Mouse (Mus musculus): ENCODE data around the gene Gm10234. TPM values are rescaled to one million over a fixed set of nuclear protein-coding genes. Genes with fewer than 3 reads are reported as not detected.

The Gm10234 gene
- polyA plus RNA-seq, 1 experiment from 2014 or later, result not detected

GRCm38 (mm10) chr6:95353043-95353442, 31.1 kb downstream of the Gm10234 start:
- Histone ChIP-seq H3K27ac (replicated peaks; ENCODE audit: low read depth, low read length) (no peak overlapping the region), H3K9ac (replicated peaks; ENCODE audit: low read length) (no peak overlapping the region), H3K9me3 (replicated peaks; ENCODE audit: control insufficient read depth, low read length) (no peaks in the 10 kb centered on the region), H3K36me3 (replicated peaks; ENCODE audit: control insufficient read depth, insufficient read depth, low read depth, low read length) (no peaks in the 10 kb centered on the region), H3K4me3 (ENCODE audit: low read depth, low read length) (no peak overlapping the region), H3K27me3 (ENCODE audit: control insufficient read depth, insufficient read depth, low read length) (no peaks in the 10 kb centered on the region), H3K4me2 (ENCODE audit: low read depth, low read length) (no peak overlapping the region), H3K4me1 (ENCODE audit: control insufficient read depth, insufficient read depth, low read length) (no peaks in the 10 kb centered on the region)
- ATAC-seq (replicated peaks; ENCODE audit: insufficient number of reproducible peaks, low FRiP score, low TSS enrichment, low read depth), result no peak
- WGBS, result 85% methylated on average over 7 of the region's 7 CpGs
- no peak for DNase-seq (ENCODE audit: low spot score)

GRCm38 (mm10) chr6:95353886-95354285, 32.0 kb downstream of the Gm10234 start:
- ATAC-seq (replicated peaks; ENCODE audit: insufficient number of reproducible peaks, low FRiP score, low TSS enrichment, low read depth) (no peak), DNase-seq (ENCODE audit: low spot score) (no peak)
- no peaks in the 10 kb centered on the region for H3K27me3 ChIP-seq (ENCODE audit: control insufficient read depth, insufficient read depth, low read length)
- H3K4me1 ChIP-seq (ENCODE audit: control insufficient read depth, insufficient read depth, low read length), result no peaks in the 10 kb centered on the region
- no peak overlapping the region for H3K9ac ChIP-seq (replicated peaks; ENCODE audit: low read length)
- no peaks in the 10 kb centered on the region for H3K9me3 ChIP-seq (replicated peaks; ENCODE audit: control insufficient read depth, low read length)
- no peak overlapping the region for H3K4me2 ChIP-seq (ENCODE audit: low read depth, low read length)
- H3K27ac ChIP-seq (replicated peaks; ENCODE audit: low read depth, low read length), result no peak overlapping the region
- no peak overlapping the region for H3K4me3 ChIP-seq (ENCODE audit: low read depth, low read length)
- WGBS, result 88% methylated on average over 1 of the region's 1 CpGs
- H3K36me3 ChIP-seq (replicated peaks; ENCODE audit: control insufficient read depth, insufficient read depth, low read depth, low read length), result no peaks in the 10 kb centered on the region

GRCm38 (mm10) chr6:95360084-95360483, 38.2 kb downstream of the Gm10234 start:
- DNase-seq (ENCODE audit: low spot score), result no peak

GRCm38 (mm10) chr6:95362707-95363106, 40.8 kb downstream of the Gm10234 start:
- Histone ChIP-seq H3K4me1 (ENCODE audit: control insufficient read depth, insufficient read depth, low read length) (no peaks in the 10 kb centered on the region), H3K27me3 (ENCODE audit: control insufficient read depth, insufficient read depth, low read length) (no peaks in the 10 kb centered on the region), H3K9ac (replicated peaks; ENCODE audit: low read length) (no peak overlapping the region), H3K4me3 (ENCODE audit: low read depth, low read length) (no peak overlapping the region), H3K4me2 (ENCODE audit: low read depth, low read length) (no peak overlapping the region), H3K9me3 (replicated peaks; ENCODE audit: control insufficient read depth, low read length) (no peaks in the 10 kb centered on the region), H3K36me3 (replicated peaks; ENCODE audit: control insufficient read depth, insufficient read depth, low read depth, low read length) (no peaks in the 10 kb centered on the region), H3K27ac (replicated peaks; ENCODE audit: low read depth, low read length) (no peak overlapping the region)
- ATAC-seq (replicated peaks; ENCODE audit: insufficient number of reproducible peaks, low FRiP score, low TSS enrichment, low read depth) (no peak), DNase-seq (ENCODE audit: low spot score) (no peak)
- WGBS, result 80% methylated on average over 5 of the region's 5 CpGs

More at GRCm38 (mm10) chr6:95360084-95360483, 38.2 kb downstream of the Gm10234 start:
- H3K4me2 ChIP-seq (ENCODE audit: low read depth, low read length), result no peak overlapping the region
- H3K9ac ChIP-seq (replicated peaks; ENCODE audit: low read length), result no peak overlapping the region
- H3K4me1 ChIP-seq (ENCODE audit: control insufficient read depth, insufficient read depth, low read length), result no peaks in the 10 kb centered on the region
- 92% methylated on average over 5 of the region's 5 CpGs for WGBS
- ATAC-seq (replicated peaks; ENCODE audit: insufficient number of reproducible peaks, low FRiP score, low TSS enrichment, low read depth), result no peak
- no peaks in the 10 kb centered on the region for H3K9me3 ChIP-seq (replicated peaks; ENCODE audit: control insufficient read depth, low read length)
- H3K27ac ChIP-seq (replicated peaks; ENCODE audit: low read depth, low read length), result no peak overlapping the region
- H3K27me3 ChIP-seq (ENCODE audit: control insufficient read depth, insufficient read depth, low read length), result no peaks in the 10 kb centered on the region
- H3K36me3 ChIP-seq (replicated peaks; ENCODE audit: control insufficient read depth, insufficient read depth, low read depth, low read length), result no peaks in the 10 kb centered on the region
- H3K4me3 ChIP-seq (ENCODE audit: low read depth, low read length), result no peak overlapping the region

GRCm38 (mm10) chr6:95371811-95372210, 49.9 kb downstream of the Gm10234 start:
- ATAC-seq (replicated peaks; ENCODE audit: insufficient number of reproducible peaks, low FRiP score, low TSS enrichment, low read depth), result no peak
- no peaks in the 10 kb centered on the region for H3K4me1 ChIP-seq (ENCODE audit: control insufficient read depth, insufficient read depth, low read length)
- 87% methylated on average over 4 of the region's 4 CpGs for WGBS
- H3K9ac ChIP-seq (replicated peaks; ENCODE audit: low read length), result no peak overlapping the region
- no peak overlapping the region for H3K4me3 ChIP-seq (ENCODE audit: low read depth, low read length)
- H3K27ac ChIP-seq (replicated peaks; ENCODE audit: low read depth, low read length), result no peak overlapping the region
- H3K9me3 ChIP-seq (replicated peaks; ENCODE audit: control insufficient read depth, low read length), result no peaks in the 10 kb centered on the region
- no peak overlapping the region for H3K4me2 ChIP-seq (ENCODE audit: low read depth, low read length)
- no peak for DNase-seq (ENCODE audit: low spot score)
- H3K36me3 ChIP-seq (replicated peaks; ENCODE audit: control insufficient read depth, insufficient read depth, low read depth, low read length), result no peaks in the 10 kb centered on the region
- H3K27me3 ChIP-seq (ENCODE audit: control insufficient read depth, insufficient read depth, low read length), result no peaks in the 10 kb centered on the region

Other genes starting within 250 kb of the Gm10234 start
- gene Kbtbd8, start 204.9 kb upstream of the Gm10234 start, polyA plus RNA-seq (2014; fragmentation: Nextera tagmentation; extraction: Ambion mirVana), result 6.6 and 7.8 TPM in 2 replicates